28 mouse cellular contexts compared by ENCODE assay signal in the genomic region with DNA sequence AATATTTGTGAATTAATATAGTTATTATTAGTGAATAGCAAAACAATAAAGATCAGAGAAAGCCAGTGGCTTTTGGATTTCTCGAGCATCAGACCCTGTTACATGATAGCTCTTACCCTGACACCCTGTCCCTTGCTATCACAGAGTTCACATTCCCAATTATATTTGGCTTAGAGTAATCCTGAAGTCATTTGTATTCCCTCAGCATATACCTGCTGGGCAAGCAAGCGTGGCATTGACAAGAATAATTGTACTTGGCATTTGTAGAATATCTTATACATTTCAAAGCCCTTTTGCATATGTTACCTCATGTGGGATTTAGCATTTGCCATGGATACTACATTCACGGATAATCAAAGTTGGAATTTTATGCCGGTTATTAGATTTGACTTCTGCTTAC.
A peak's percentile ranks its signal among the peaks of the same experiment; 100 is the strongest.
DNase-seq lines count a peak whose midpoint lies in the region; ATAC-seq and TF ChIP-seq lines count a peak whose summit lies in the region.
"Had no signal": no experiment of that assay in that cellular context is flagged by ENCODE, and none has a peak within 500 bp of the region (broad histone marks: within the 10 kb centered on the region; RNA-seq: fewer than 3 reads in every experiment).

No protein-coding gene starts in this region.

- H3K4me2 ChIP-seq in midbrain, embryonic 13.5 days (replicated peaks) = no peak overlapping the region
- H3K4me2 ChIP-seq in midbrain, postnatal 0 days (ENCODE audit: low read depth, low read length, poor library complexity, severe bottlenecking) = no peak overlapping the region
- no peak overlapping the region for H3K4me2 ChIP-seq in midbrain, embryonic 15.5 days
- H3K4me2 ChIP-seq: embryonic facial prominence, embryonic 13.5 days; embryonic facial prominence, embryonic 15.5 days; forebrain, embryonic 12.5 days had no signal

- no peak overlapping the region for H3K9ac ChIP-seq in midbrain, embryonic 13.5 days (replicated peaks)
- no peak overlapping the region for H3K9ac ChIP-seq in midbrain, postnatal 0 days (replicated peaks; ENCODE audit: low read length, poor library complexity, severe bottlenecking)
- no peak overlapping the region for H3K9ac ChIP-seq in midbrain, embryonic 15.5 days
- H3K9ac ChIP-seq: embryonic facial prominence, embryonic 13.5 days; embryonic facial prominence, embryonic 15.5 days; forebrain, embryonic 12.5 days had no signal

- no peaks in the 10 kb centered on the region for H3K9me3 ChIP-seq in midbrain, embryonic 13.5 days
- H3K9me3 ChIP-seq in midbrain, postnatal 0 days (ENCODE audit: low read length) = no peaks in the 10 kb centered on the region
- H3K9me3 ChIP-seq in midbrain, embryonic 15.5 days = no peaks in the 10 kb centered on the region
- no peaks in the 10 kb centered on the region for H3K9me3 ChIP-seq in midbrain, embryonic 10.5 days (replicated peaks)
- H3K9me3 ChIP-seq: embryonic facial prominence, embryonic 13.5 days; embryonic facial prominence, embryonic 15.5 days; forebrain, embryonic 10.5 days; forebrain, embryonic 12.5 days had no signal

- DNase-seq in midbrain, postnatal 0 days (ENCODE audit: low spot score) = no peak
- DNase-seq in midbrain, embryonic 10.5 days (ENCODE audit: low spot score) = no peak
- no peak for DNase-seq in gastrocnemius, postnatal 4 days (ENCODE audit: low spot score in 2 of 2)
- DNase-seq: adrenal gland, adult 8-10 months; adrenal gland, postnatal 14 days; adrenal gland, postnatal 36 days; B cell, adult 2 months; cerebellum, adult 11 months; cerebellum, adult 18-20 months; cerebellum, adult 8-10 months; cerebellum, adult 9-11 months; cerebellum, postnatal 14 days; cerebellum, postnatal 36 days; embryo, embryonic 11 days had no signal

- peaks cover 7% of the 10 kb centered on the region for H3K4me1 ChIP-seq in midbrain, embryonic 13.5 days (replicated peaks)
- no peaks in the 10 kb centered on the region; the same call in 1 of the 2 replicates for H3K4me1 ChIP-seq in midbrain, postnatal 0 days (ENCODE audit: insufficient read depth, low read length)
- H3K4me1 ChIP-seq in midbrain, embryonic 15.5 days = peaks cover 5% of the 10 kb centered on the region; the same call in 1 of the 2 replicates
- H3K4me1 ChIP-seq in midbrain, embryonic 10.5 days = no peaks in the 10 kb centered on the region
- H3K4me1 ChIP-seq: embryonic facial prominence, embryonic 13.5 days; embryonic facial prominence, embryonic 15.5 days; forebrain, embryonic 10.5 days; forebrain, embryonic 12.5 days had no signal

- no peaks in the 10 kb centered on the region for H3K27me3 ChIP-seq in midbrain, embryonic 13.5 days
- H3K27me3 ChIP-seq in midbrain, postnatal 0 days (ENCODE audit: insufficient read depth, low read length) = no peaks in the 10 kb centered on the region
- H3K27me3 ChIP-seq in midbrain, embryonic 15.5 days (replicated peaks) = no peaks in the 10 kb centered on the region
- no peaks in the 10 kb centered on the region for H3K27me3 ChIP-seq in midbrain, embryonic 10.5 days (ENCODE audit: low read depth, poor library complexity, severe bottlenecking)
- H3K27me3 ChIP-seq: CH12.LX; embryonic facial prominence, embryonic 13.5 days; embryonic facial prominence, embryonic 15.5 days; forebrain, embryonic 12.5 days; Patski had no signal

- ATAC-seq in midbrain, embryonic 13.5 days = 0 out of 2 replicates have a peak, but pooled peaks have one; percentile 55
- ATAC-seq in midbrain, postnatal 0 days (ENCODE audit: low FRiP score) = no peak
- 0 out of 2 replicates have a peak, but pooled peaks have one; percentile 27 for ATAC-seq in midbrain, embryonic 15.5 days (replicated peaks)
- ATAC-seq: activated CD4-positive, CD25-positive, alpha-beta regulatory T cell, adult 4 months; CD4-positive, CD25-positive, alpha-beta regulatory T cell, adult 4 months; forebrain, embryonic 14.5 days; forebrain, embryonic 16.5 days; Patski had no signal

- H3K27ac ChIP-seq in midbrain, embryonic 13.5 days = no peak overlapping the region
- H3K27ac ChIP-seq in midbrain, postnatal 0 days (ENCODE audit: low read depth, low read length) = no peak overlapping the region
- H3K27ac ChIP-seq in midbrain, embryonic 15.5 days = 0 out of 2 replicates have a peak overlapping the region, but pooled peaks have one; percentile 2
- no peak overlapping the region for H3K27ac ChIP-seq in midbrain, embryonic 10.5 days (replicated peaks)
- H3K27ac ChIP-seq: embryonic facial prominence, embryonic 13.5 days; embryonic facial prominence, embryonic 15.5 days; forebrain, embryonic 10.5 days; forebrain, embryonic 12.5 days had no signal

- TF ChIP-seq CTCF in midbrain, postnatal 0 days (IDR thresholded peaks at IDR 0.05) = no peak

- 42% methylated on average over 4 of the region's 4 CpGs for WGBS in midbrain, embryonic 13.5 days
- 28% methylated on average over 4 of the region's 4 CpGs for WGBS in midbrain, postnatal 0 days
- 34% methylated on average over 4 of the region's 4 CpGs for WGBS in midbrain, embryonic 15.5 days
- WGBS in midbrain, embryonic 10.5 days = 90% methylated on average over 4 of the region's 4 CpGs

- H3K4me3 ChIP-seq in midbrain, embryonic 13.5 days (replicated peaks) = no peak overlapping the region
- no peak overlapping the region for H3K4me3 ChIP-seq in midbrain, postnatal 0 days (ENCODE audit: low read depth, low read length)
- H3K4me3 ChIP-seq in midbrain, embryonic 15.5 days = no peak overlapping the region
- H3K4me3 ChIP-seq in midbrain, embryonic 10.5 days = no peak overlapping the region
- H3K4me3 ChIP-seq: embryonic facial prominence, embryonic 13.5 days; embryonic facial prominence, embryonic 15.5 days; erythroblast, embryonic 14.5 days; forebrain, embryonic 10.5 days; forebrain, embryonic 12.5 days had no signal

- no peaks in the 10 kb centered on the region for H3K36me3 ChIP-seq in midbrain, embryonic 13.5 days
- no peaks in the 10 kb centered on the region for H3K36me3 ChIP-seq in midbrain, postnatal 0 days (ENCODE audit: insufficient read depth, low read length)
- no peaks in the 10 kb centered on the region for H3K36me3 ChIP-seq in midbrain, embryonic 15.5 days (replicated peaks)
- H3K36me3 ChIP-seq in midbrain, embryonic 10.5 days = no peaks in the 10 kb centered on the region
- H3K36me3 ChIP-seq: embryonic facial prominence, embryonic 13.5 days; embryonic facial prominence, embryonic 15.5 days; forebrain, embryonic 10.5 days; forebrain, embryonic 12.5 days; G1E had no signal
